Mouse (Mus musculus) lung, adult 2 months (tissue): ENCODE data around the gene Ncf1.

ENCODE experiments used
- CTCF ChIP-seq: fragments of 200-500 bp; IDR thresholded peaks from 2 replicates; pipeline ENCODE4 v1.5.1; 2011; ENCODE audit warnings: mild to moderate bottlenecking, low read length, control low read depth; ENCODE audit not compliant: insufficient read depth
- POLR2A ChIP-seq: fragments of 200-500 bp; IDR thresholded peaks from 2 replicates; pipeline ENCODE4 v1.6.1; 2011; ENCODE audit warnings: low read depth, mild to moderate bottlenecking, control low read depth, low read length, borderline replicate concordance; ENCODE audit errors: extremely low read depth

DNA sequence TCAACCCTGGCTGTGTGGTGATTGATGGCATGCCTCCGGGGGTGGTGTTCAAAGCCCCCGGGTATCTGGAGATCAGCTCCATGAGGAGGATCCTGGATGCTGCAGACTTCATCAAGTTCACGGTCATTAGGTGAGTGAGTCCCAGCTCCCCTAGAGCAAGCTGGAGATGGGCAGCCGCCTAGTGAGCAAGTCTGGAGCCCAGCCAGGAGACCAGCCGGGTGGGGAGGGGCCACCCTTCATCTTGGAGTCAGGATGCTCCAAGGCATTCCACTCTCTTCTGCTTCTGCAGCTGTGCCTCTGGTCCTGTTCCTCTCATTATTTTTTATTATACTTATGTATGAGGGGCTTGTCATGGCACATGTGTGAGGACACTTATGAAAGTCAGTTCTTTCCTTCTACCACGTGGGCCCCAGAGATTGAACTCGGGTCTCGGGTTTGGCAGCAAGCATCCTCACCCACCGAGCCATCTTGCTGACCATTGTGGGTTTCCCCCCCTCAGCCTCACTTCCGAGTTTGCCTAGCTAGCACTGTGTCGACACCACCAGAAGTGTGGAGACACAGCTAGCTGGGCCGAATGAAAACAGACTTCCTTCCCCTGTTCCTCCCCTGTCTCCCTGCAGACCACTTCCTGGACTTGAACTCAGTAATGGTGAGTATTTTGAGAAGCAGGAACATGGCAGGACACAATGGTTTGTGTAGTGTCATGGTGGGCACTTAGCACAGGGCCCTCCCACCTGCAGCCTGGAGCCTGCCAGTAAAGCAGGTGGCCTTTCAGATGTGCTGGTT lies 15.2 kb downstream of the Ncf1 start:
- TF ChIP-seq CTCF (no peak), POLR2A (no peak)
